Mouse (Mus musculus) spleen, adult 2 months (tissue): ENCODE data around the gene Nr2f1. TPM values are rescaled to one million over a fixed set of nuclear protein-coding genes. Genes with fewer than 3 reads are reported as not detected.

Source experiments
- DNase-seq, 2 experiments: peaks; one replicate each; pipeline versions ENCODE4 v3.0.0 to v3.0.0-alpha.2; 2012 to 2021; ENCODE audit warnings: low spot score in 2 of 2, low read depth in 1 of 2
- H3K27ac ChIP-seq: fragments of 200-500 bp; 2 replicates; pipeline ENCODE4 v1.5.1; 2012; ENCODE audit warnings: low read length, inconsistent platforms; ENCODE audit not compliant: insufficient read depth
- H3K27me3 ChIP-seq: fragments of 200-500 bp; 2 replicates; pipeline ENCODE4 v1.6.1; 2012; ENCODE audit warnings: mild to moderate bottlenecking, moderate library complexity, low read length, inconsistent platforms; ENCODE audit not compliant: control insufficient read depth, insufficient read depth
- H3K36me3 ChIP-seq: fragments of 200-500 bp; 2 replicates; pipeline ENCODE4 v1.6.1; 2012; ENCODE audit warnings: mild to moderate bottlenecking, low read length, inconsistent platforms; ENCODE audit not compliant: control insufficient read depth, insufficient read depth
- H3K4me1 ChIP-seq: fragments of 200-500 bp; 2 replicates; pipeline ENCODE4 v1.6.1; 2011; ENCODE audit warnings: inconsistent platforms; ENCODE audit not compliant: control insufficient read depth, insufficient read depth, insufficient read length
- H3K4me3 ChIP-seq: fragments of 200-500 bp; 2 replicates; pipeline ENCODE4 v1.5.1; 2011; ENCODE audit warnings: mild to moderate bottlenecking, inconsistent platforms; ENCODE audit not compliant: insufficient read depth, insufficient read length; ENCODE audit errors: extremely low read depth
- CTCF ChIP-seq: fragments of 200-500 bp; IDR thresholded peaks from 2 replicates; pipeline ENCODE4 v1.5.1; 2011; ENCODE audit warnings: mild to moderate bottlenecking, inconsistent platforms; ENCODE audit not compliant: insufficient read depth, insufficient read length, insufficient replicate concordance; ENCODE audit errors: extremely low read depth
- POLR2A ChIP-seq: fragments of 200-500 bp; IDR thresholded peaks from 2 replicates; pipeline ENCODE4 v1.6.1; 2011; ENCODE audit warnings: low read depth, low read length, inconsistent platforms
- WGBS: fragments of 180-500 bp; shearing (Covaris S2); methylation state at CpG from one replicate; pipeline ENCODE4 v1.1.7; 2018; 5-methylcytosine and 5-hydroxymethylcytosine counted together
- polyA plus RNA-seq: library from polyadenylated mRNA; depleted of rRNA; stranded (reverse); fragments of >200 nt; gene quantifications from 2 replicates; pipeline ENCODE4 v1.2.3, GENCODE M21; 2012

Gene Nr2f1
- polyA plus RNA-seq, 1 experiment: 4.0 TPM

GRCm38 (mm10) chr13:78194850-78195600 is 4.5 kb downstream of the Nr2f1 start:
- 16% methylated on average over 64 of the region's 64 CpGs for WGBS
- peaks cover 4% of the 10 kb centered on the region for H3K4me1 ChIP-seq
- DNase-seq: no peak
- H3K27ac ChIP-seq: no peak overlapping the region
- no peaks in the 10 kb centered on the region for H3K36me3 ChIP-seq
- peaks cover 29% of the 10 kb centered on the region for H3K27me3 ChIP-seq
- TF ChIP-seq POLR2A (no peak), CTCF (no peak)
- no peak overlapping the region for H3K4me3 ChIP-seq

- TF ChIP-seq POLR2A: no peak
- no peak for TF ChIP-seq CTCF
- no peak overlapping the region for H3K27ac ChIP-seq
- H3K4me1 ChIP-seq: peaks cover 4% of the 10 kb centered on the region
- H3K27me3 ChIP-seq: peaks cover 28% of the 10 kb centered on the region
- no peak for DNase-seq
- no peak overlapping the region for H3K4me3 ChIP-seq
- H3K36me3 ChIP-seq: no peaks in the 10 kb centered on the region
- 20% methylated on average over 22 of the region's 26 CpGs for WGBS
These were observed 5.3 kb downstream of the Nr2f1 start for GRCm38 (mm10) chr13:78194135-78194849.

GRCm38 (mm10) chr13:78193211-78193610 is 6.3 kb downstream of the Nr2f1 start:
- Histone ChIP-seq H3K4me3 (no peak overlapping the region), H3K4me1 (peaks cover 4% of the 10 kb centered on the region), H3K27me3 (peaks cover 18% of the 10 kb centered on the region), H3K27ac (no peak overlapping the region), H3K36me3 (no peaks in the 10 kb centered on the region)
- 19% methylated on average over 4 of the region's 4 CpGs for WGBS
- no peak for TF ChIP-seq CTCF
- no peak for DNase-seq

- 20% methylated on average over 10 of the region's 10 CpGs for WGBS
- Histone ChIP-seq H3K27ac (no peak overlapping the region), H3K36me3 (no peaks in the 10 kb centered on the region), H3K4me3 (no peak overlapping the region), H3K4me1 (peaks cover under 1% of the 10 kb centered on the region; the same call in 1 of the 2 replicates), H3K27me3 (peaks cover 7% of the 10 kb centered on the region)
- TF ChIP-seq POLR2A: no peak
- TF ChIP-seq CTCF: no peak
- DNase-seq: no peak
These were observed 10.0 kb downstream of the Nr2f1 start for GRCm38 (mm10) chr13:78189586-78189985.

GRCm38 (mm10) chr13:78187833-78188232 is 11.7 kb downstream of the Nr2f1 start:
- 28% methylated on average over 5 of the region's 5 CpGs for WGBS
- TF ChIP-seq CTCF: no peak
- no peak for DNase-seq
- Histone ChIP-seq H3K27me3 (peaks cover 12% of the 10 kb centered on the region), H3K36me3 (no peaks in the 10 kb centered on the region), H3K27ac (no peak overlapping the region), H3K4me1 (no peaks in the 10 kb centered on the region), H3K4me3 (no peak overlapping the region)

GRCm38 (mm10) chr13:78186340-78186946 is 13.1 kb downstream of the Nr2f1 start:
- DNase-seq: no peak

GRCm38 (mm10) chr13:78184786-78185466 is 14.6 kb downstream of the Nr2f1 start:
- Histone ChIP-seq H3K36me3 (no peaks in the 10 kb centered on the region), H3K27me3 (peaks cover 26% of the 10 kb centered on the region), H3K4me3 (no peak overlapping the region), H3K27ac (no peak overlapping the region), H3K4me1 (no peaks in the 10 kb centered on the region)
- WGBS: 13% methylated on average over 14 of the region's 14 CpGs
- no peak for DNase-seq
- TF ChIP-seq CTCF (no peak), POLR2A (no peak)

More at GRCm38 (mm10) chr13:78186340-78186946, 13.1 kb downstream of the Nr2f1 start:
- H3K4me3 ChIP-seq: no peak overlapping the region
- H3K4me1 ChIP-seq: no peaks in the 10 kb centered on the region
- no peak for TF ChIP-seq POLR2A
- TF ChIP-seq CTCF: no peak
- 17% methylated on average over 12 of the region's 12 CpGs for WGBS
- H3K36me3 ChIP-seq: no peaks in the 10 kb centered on the region
- no peak overlapping the region for H3K27ac ChIP-seq
- peaks cover 18% of the 10 kb centered on the region for H3K27me3 ChIP-seq
